Mouse (Mus musculus): ENCODE measurements around the gene Cd8a.

DNA sequence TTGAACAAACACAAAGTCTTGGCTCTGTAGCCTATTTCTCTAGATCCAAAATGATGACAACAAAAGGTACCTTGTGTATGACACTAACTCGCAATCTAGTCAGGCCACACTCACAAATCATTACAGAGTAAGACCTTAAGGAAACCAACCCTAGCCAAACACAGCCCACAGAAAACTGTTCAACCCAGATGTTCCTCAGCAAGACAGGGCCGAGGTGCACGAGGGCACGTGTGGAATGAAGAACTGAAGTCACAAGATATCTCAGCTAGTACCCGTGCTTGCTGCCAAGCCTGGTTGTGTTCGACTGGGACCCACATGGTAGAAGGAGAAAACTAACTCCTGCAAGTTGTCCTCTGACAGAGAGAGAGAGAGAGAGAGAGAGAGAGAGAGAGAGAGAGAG lies 43.3 kb upstream of the Cd8a start:
- TF ChIP-seq CTCF (IDR thresholded peaks at IDR 0.05; ENCODE audit: low read depth) (no peak), EP300 (IDR thresholded peaks at IDR 0.05; ENCODE audit: low read depth) (no peak)
